Mouse (Mus musculus) cerebellum, adult 2 months (tissue): ENCODE measurements around the gene Larp6.

Source experiments
- CTCF ChIP-seq: fragments of 200-500 bp; IDR thresholded peaks from 2 replicates; pipeline ENCODE4 v1.5.1; 2011; ENCODE audit warnings: low read depth, mild to moderate bottlenecking, control low read depth, low read length, moderate library complexity, borderline replicate concordance; ENCODE audit not compliant: insufficient read depth
- POLR2A ChIP-seq: fragments of 200-500 bp; IDR thresholded peaks from 2 replicates; pipeline ENCODE4 v1.6.1; 2011; ENCODE audit warnings: low read length, control low read depth, borderline replicate concordance; ENCODE audit not compliant: insufficient read depth

- no peak for TF ChIP-seq CTCF
- TF ChIP-seq POLR2A = no peak
Observed at GRCm38 (mm10) chr9:60769711-60770111, 56.9 kb downstream of the Larp6 start.
